Mouse (Mus musculus): Measurements from ENCODE around the gene Tia1.

Tia1 gene

DNA sequence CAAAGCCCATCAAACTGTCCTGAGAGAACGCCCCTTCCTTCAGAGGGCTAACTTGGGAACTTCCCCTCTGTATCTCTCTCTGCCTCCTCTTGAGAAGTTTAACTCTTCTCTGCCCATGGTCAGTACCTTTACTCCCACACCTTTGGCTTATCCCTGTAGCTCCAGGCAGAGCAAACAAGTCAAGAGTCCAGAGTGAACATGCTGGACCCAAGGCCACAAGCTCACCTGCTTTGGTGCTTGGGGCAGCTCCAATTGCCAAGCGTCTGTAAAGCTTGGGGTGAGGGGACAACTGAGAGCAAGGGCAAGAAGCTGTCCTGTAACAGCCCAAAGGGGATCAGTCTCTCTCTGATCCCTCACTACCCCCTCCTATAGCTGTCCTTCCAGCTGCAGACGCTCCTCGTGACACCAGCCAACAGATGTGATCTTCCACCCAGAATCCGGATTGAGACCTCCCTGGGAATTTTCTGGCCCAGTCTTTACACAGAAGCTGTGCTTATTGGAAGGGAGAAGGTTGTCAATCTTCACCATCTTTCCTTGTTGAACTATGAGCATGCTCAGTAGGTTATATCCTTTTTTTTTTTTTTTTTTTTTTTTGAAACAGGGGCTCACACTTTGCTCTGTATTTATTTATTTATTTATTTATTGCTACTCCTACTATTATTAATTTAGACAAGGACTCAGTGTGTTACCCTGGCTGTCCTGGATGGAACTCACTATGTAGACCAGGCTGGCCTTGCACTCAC, 18.5 kb upstream of the Tia1 start:
- no peak for DNase-seq (ENCODE audit: low spot score)

DNA sequence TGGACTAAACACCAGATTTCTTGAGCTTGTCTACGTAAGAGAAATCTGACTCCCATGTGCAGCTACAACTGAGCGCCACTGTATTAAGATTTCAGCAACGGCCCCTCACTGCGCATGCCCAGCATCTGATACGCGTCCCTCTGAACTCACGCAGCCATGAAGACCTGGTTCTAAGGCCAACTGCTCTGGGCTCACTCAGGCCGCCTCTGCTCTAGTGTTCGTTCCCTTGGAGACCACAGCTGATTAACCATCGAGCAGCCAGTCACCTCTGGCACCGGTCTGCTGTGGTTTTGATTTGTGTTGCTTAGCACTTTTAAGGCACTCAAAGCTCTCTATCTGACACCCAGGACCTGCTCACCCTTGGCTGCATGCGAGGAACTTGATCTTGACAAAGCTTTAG, 16.7 kb upstream of the Tia1 start:
- DNase-seq (ENCODE audit: low spot score), result no peak

DNA sequence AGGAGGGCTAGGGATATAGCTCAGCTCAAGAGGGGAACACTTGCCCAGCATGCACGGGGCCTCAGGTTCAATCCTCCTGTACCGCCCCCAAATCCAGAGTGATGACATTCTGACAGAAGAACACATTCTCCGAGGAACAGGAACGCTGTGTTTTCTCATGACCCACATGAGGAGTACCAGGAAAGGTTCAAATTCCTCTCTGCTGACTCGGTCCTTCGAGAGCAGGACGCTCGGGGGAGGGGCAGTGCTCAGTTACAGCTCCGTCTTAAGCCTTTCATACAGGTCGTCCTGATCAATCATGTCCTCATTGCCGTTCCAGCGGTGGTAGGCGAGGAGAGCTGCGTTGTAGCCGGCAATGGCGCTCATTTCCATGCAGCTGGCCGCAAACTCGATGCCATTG, 15.6 kb upstream of the Tia1 start:
- DNase-seq (ENCODE audit: low spot score), result no peak

DNA sequence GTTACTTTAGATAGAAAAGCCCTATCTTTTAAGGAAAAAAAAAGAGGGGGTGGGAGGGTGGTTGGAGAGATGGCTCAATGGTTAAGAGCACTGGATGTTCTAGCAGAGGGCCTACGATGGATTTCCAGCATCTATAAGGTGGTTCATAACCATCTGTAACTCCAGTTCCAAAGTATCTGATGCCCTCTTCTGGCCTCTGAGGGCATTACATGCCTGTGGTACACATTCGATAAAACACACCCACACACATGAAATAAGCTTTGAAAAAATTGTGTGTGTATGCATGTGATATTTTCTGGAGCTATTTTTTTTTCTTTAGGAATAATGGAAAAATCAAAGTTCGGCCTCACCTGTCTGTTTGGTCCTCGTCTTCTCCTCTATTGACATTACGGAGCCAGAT, 12.7 kb upstream of the Tia1 start:
- DNase-seq (ENCODE audit: low spot score), result peak; percentile 14

DNA sequence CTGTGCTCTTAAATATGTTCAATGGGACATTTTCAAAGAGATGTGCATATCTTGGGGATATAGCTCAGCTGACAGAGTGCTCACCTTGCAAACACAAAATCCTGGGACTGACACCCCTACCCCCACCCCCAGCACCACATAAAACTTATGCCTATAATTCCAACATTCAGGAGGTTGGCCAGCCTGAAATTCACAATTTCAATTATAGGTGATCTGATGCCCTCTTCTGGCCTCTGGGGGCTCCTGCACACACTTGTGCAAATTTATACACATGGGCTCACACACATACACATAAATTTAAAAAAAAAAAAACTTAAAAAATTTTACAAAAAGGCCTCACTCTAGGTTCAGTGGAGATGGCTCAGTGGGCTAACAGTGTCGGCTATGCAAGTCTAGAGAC, 10.8 kb upstream of the Tia1 start:
- no peak for DNase-seq (ENCODE audit: low spot score)

DNA sequence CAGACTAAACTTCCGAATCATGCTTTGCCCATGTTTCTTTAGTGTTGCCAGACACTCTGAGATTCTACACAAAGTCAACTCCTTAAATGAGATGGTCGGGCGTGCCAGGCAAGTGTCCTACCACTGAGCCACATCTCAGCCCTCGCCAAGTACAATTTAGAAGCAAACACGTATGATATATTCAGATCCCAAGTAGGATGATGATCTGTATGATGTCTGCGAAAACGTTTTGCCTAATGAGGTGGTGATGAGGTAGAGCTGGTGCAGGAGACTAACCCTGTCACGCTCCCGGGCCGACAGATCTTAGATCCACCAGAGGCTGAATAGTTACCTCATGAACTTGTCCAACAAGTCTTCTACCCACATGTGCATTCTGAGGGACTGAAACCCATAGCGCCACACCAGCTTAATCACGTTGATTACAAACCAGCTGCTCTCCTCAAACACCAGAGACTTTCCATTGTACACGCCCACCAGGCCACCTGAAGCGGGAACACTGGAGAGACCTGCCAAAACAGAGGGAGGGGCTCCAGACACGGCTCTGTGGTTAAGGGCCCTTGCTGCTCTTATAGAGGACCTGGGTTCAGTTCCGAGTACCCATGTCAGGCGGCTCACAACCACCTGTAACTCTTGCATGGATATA, 9.8 kb upstream of the Tia1 start:
- DNase-seq (ENCODE audit: low spot score), result no peak

DNA sequence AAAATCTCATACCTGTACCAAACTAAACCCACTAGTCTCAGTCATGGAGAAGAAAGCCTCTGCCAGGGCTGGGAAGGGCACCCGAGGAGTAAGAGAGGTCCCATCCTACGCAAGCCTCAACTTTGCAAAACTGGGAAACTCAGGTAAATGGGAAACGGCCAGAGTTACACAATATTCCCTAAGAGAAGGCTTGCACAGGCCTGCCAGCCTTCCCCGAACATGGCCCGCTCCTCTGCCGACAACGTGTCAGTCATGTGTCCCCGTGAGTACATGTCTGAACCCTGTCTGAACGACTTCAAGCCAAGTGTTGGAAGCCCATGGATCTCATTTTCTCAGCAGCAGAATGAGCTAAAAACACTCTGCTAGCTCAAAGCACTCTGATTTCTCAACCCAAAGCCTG, 9.0 kb upstream of the Tia1 start:
- DNase-seq (ENCODE audit: low spot score), result no peak

DNA sequence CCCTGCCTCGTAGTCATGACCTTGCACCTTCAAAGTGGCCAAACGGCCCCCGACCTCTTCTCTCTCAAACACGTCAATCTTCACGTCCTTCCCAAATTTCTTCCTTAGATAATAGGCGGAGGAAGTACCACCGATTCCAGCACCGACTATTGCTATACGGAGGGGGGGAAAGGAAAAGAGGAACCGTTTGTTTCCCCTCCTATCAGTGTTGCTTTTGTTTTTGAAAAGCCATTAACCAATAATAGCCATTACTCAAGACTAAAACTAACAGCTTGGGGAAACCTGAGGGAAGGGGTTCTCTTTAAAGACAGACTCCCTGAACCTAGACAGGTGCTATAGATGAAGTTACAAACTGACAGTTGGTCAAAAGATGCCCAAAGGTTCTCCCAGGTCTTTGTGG, 8.1 kb upstream of the Tia1 start:
- DNase-seq (ENCODE audit: low spot score), result no peak

DNA sequence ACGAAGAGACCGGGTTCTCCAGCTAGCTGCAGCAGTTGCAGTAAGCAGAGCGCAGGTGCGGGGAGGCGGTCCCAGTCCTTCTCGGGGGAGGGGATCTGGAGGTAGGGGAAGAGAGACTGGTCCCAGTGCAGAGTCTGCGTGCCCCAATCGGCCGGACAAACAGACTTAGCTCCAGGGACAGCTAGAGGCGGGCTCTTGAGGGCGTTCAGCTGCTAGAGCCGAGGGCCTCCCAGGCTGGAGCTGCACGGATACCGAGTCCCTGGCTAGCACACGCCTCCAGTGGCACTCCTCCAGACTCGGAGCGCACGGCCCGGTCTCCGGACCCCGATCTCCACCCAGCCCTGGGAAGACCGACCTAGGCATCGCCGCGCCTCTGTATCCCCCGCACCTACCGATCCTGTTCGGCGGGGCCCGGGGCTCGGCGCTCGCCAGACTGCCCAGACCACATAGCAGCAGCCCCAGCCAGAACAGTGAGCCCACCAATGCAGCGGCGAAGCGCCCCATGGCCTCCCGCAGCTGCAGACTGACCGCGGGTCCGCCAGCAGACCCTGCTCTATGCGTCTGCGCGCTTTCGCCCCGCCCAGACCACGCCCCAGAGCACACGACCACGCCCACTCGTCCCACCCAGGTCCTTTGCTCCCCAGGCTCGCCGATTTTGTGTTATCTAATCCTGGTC, 7.3 kb upstream of the Tia1 start, which contains the start of gene Pcyox1:
Gene Pcyox1 (minus strand): TSS at position 574 of the 676 bp plus-strand sequence.
- DNase-seq (ENCODE audit: low spot score), result peak; percentile 77

DNA sequence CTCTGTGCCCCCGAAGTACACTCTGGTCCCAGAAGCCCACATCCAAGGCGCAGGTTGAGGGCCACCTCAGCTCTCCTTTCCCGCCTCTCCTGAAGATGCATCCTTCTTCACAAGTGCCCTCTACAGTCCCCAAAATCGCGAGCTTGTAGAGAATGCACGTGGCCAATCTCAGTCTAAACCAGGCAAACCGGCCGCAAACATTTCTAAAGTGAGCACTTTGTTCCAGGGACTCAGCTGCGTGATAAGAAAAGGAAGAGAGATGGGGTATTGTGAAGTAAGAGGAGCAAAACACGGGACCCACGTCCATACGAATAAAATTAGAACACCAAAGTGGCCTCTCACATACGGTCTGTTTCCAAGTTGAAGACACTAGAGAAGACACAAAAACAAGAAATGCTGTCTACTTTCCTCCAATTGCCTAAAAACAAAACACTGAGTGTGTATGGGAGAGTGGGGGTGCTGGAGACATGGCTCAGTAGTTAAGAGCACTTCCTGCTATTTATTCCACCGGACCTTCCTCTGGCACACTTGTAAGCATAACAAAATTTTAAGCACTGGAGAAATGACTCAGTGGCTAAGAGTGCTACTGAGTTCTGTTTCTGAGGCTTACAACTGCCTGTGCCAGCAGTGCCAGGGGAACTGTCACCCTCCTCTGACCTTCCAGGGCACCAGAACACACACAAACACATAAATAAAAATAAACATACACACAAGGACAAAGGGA, 6.6 kb upstream of the Tia1 start:
- DNase-seq (ENCODE audit: low spot score), result no peak

DNA sequence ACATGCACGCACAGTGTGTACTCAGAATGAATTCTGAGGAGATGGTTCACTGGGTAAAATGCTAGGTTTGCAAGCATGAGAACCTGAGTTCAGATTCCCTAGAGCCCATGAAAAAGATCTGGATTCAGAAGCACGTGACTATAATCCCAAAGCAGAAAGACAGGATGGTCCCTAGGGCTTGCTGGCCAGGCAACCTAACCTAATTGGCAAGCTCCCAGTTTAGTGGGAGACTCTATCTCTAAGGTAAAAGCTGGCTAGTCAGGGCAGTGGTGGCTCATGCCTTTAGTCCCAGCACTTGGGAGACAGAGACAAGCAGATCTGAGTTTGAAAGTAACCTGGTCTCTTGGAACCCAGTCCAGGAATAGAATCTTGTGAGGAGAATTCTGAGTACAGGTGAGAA, 5.0 kb upstream of the Tia1 start:
- no peak for DNase-seq (ENCODE audit: low spot score)

DNA sequence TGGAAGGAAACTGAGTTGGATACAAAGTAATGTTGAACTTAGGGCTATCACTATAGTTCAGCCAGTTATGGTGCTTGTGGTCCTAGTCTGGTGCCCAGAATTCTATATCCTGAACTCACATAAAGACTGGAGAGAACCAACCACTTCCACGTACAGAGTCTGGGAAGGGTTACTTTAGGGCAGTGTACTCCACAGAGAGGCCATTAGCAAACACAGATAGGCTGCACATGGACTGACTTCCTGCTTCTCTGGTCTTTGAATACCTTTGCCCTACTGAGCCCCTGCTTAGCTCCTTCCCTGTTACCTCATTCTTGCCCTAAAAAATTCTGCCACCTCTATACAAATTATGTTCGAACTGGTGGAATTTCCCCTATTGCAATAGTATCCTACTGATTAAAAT, 4.0 kb upstream of the Tia1 start:
- DNase-seq (ENCODE audit: low spot score), result no peak

DNA sequence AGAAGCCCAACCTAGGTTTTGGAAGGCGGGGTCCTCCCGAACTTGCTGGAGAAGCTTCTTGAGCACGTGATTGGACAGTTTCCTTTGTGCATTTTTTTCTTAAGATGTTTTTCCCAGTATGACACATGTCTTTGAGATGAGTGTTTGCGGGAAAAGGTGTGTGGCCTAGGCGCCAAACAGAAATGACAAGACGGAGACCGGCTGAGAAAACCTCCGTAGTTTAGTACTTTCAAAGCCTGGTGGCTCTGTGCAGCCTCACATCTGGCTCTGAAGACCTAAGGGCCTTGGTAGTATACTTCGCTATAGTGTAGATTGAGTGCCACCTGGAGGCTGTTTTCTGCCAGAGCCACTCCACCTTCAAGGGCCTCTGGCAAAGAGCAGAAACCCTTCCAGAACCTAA, 3.0 kb upstream of the Tia1 start:
- DNase-seq (ENCODE audit: low spot score), result peak; percentile 58

DNA sequence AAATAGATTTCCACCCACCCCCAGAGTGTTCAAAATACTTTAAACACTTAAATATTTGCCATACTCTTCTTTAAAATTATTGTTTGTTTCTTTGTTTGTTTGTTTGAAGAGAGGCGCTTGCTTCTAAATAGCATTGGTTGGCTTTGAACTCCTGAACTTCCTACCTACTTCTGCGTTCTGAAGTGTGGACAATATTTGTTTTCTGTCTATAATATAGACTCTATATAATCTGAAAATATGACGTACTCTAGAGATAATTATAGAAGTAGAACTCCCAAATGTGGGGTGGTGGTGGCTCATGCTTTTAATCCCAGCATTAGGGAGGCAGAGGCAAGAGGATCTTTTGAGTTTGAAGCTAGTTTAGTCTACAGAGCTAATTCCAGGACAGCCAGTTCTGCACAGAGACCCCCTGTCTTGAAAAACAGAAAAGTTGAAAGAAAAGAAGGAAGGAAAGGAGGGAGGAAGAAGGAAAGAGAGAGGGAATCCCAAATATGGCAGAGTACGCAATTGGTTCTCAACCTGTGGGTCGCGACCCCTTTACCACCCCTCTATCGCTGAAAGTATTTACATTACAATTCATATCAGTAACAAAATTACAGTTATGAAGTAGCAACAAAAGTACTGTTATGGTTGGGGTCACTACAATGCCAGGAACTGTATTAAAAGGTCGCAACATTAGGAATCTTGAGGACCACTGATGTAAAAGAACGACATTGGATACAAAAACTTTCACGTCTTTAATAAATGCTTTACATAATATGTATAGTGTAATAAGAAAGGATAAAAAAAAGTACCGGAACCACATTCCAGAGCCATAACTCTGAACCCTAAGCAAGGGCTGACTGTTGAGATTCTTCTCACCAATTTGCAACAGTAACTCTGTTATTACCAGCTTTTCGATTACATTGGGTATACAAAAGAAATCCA, 1.1 kb upstream of the Tia1 start:
- DNase-seq (ENCODE audit: low spot score), result no peak

DNA sequence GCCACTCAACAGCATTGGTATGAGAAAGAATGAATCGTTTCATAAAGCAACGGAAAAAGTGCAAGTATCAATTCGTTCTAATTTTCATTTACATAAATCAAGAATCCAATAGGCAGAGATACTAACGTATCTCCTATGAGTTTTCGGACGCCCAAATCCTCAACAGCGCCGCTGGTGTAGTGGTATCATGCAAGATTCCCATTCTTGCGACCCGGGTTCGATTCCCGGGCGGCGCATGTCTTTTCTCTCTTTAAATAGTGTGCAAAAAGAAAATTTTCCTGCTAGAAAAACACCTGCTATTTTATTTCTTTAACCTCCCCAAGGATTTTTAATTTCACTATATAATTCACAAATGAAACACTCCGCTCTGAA, 305 bp upstream of the Tia1 start:
- peak; percentile 79 for DNase-seq (ENCODE audit: low spot score)

DNA sequence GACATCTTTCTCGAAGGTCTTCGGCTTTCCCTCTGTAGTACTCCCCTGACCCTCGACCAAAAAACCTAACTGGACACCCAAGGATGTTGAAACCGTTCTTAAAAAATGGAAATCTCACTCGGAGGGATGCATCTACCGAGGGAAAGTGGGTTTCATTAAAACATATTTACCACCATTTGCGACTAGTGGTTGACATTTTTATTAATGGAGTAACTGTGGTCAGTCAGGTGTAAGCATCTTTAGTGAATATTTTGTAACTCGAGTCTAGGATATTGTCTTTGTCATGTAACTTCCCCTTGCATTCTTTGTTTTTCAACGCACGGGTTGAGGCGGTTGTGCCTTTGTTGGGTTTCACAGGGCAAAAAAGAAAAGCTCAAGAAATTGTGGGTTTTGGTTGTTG, 977 bp downstream of the Tia1 start:
- no peak for DNase-seq (ENCODE audit: low spot score)

DNA sequence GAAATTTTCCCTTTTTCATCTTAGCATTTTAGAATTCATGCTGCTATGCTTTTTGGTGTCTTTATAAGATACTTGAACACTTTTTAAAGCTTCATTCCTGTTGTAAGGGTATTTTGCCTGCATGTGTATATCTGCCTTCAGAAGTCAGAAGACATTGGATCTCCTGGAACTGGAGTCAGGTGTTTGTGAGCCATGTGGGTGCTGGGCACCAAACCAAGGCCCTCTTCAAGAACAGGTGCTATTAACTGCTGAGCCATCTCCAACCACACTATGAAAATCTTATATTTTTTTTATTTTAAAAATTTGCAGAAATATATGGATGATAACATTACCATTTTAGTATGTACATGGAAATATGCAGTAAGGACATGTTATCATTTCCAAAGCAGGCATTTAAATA, 2.3 kb downstream of the Tia1 start:
- DNase-seq (ENCODE audit: low spot score), result no peak

DNA sequence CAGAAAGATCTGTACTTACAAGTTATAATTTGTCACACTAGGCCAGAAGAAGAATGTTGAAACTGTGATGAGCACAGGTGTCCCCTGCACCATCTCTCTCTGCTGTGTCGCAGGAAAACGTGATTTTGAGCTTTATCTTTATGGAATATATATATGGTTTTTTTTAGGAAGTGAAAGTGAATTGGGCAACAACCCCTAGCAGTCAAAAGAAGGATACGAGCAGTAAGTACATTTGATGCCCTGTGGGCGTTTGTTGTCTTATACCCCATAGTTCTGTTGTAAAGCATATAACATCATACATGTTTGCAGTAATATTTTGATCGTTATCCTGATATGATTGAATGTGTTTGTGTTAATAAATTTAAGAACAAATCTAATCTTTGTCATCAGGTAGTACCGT, 14.7 kb downstream of the Tia1 start:
- no peak for DNase-seq (ENCODE audit: low spot score)

DNA sequence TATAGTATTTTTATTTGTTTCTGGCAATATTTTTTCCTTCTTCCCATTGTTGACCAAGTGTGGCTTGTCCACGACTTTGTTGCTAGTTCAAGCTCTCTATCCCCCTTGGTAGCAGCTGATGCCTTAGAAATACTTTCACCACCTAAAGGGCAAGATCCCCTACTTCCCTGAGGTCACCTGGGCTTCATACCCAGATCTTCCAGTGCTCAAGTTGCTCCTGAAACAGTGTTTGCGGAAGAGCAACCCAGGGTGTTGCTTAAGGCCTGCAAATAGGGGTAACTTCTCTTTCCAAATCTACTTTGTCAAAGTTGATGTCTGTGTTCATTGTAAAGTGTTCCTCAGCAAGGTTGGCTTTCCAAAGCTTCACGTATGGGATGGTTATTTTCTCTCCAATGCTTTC, 15.2 kb downstream of the Tia1 start:
- no peak for DNase-seq (ENCODE audit: low spot score)

DNA sequence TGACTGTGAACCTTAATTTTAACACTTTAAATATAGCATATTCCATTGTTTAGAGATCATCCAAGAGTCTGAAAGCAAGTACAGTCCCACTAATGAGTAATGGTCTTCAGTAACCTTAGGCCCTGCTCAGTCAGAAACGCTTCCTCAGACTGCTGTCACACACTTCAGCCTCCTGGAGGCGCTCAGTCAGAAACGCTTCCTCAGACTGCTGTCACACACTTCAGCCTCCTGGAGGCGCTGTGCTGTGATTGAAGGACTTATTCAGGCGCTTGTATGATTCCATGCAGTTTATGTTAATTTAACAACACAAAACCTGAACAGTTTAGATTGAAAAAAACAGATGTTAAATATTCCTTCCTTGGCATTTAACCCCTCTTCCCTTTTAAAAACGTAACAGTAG, 16.5 kb downstream of the Tia1 start:
- DNase-seq (ENCODE audit: low spot score), result no peak

DNA sequence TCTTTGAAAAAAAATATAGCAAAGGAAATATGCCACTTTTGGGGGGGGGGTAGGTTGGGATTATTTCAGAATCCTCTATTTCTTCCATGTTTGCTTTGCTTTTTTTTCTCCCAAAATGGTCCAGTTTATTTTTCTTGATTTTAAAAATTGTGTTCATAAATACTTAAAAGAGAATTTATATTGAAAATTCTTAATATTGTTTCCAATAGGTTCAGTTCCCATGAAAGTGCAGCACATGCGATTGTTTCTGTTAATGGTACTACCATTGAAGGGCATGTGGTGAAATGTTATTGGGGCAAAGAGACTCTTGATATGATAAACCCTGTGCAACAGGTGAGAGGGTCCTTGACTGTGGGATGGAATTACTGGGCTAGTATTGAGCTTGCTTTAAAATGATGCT, 22.3 kb downstream of the Tia1 start, which contains the start of gene Gm44790:
Gene Gm44790 (plus strand): TSS at position 301 of the 400 bp plus-strand sequence.
- no peak for DNase-seq (ENCODE audit: low spot score)

DNA sequence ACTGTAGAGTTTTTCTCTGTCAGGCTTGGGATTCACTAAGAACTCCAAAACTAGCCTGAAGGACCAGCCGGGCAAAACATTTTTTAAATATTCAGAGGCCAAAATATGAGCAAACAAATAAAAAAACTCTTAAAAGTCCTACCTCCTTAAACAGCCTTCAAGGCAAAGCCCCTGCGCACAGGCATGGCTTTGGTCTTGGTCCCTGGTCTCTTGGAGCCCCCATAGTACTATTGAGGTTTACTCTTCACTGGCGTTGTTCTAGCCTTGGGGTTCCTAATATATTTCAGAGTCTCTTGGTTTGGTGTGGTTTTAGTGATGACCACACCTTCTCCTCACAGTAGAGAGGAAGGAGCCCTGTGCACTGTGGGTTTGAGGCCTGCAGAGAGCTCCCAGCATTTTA, 27.5 kb downstream of the Tia1 start:
- DNase-seq (ENCODE audit: low spot score), result no peak

All from spleen, adult 12 weeks (tissue).